Mouse (Mus musculus) layer of hippocampus, postnatal 10 days (tissue): ENCODE measurements at regions not wholly inside any gene's neighbourhood (a gene's known extent, or its start where the extent isn't known, plus 50 kb on each side); places are given as distances from the start of the nearest gene placed in this dataset.

Experiments
- DNase-seq, 2 experiments: peaks; one replicate each; pipeline ENCODE4 v3.0.0; 2021; ENCODE audit warnings: low spot score in 2 of 2

DNA sequence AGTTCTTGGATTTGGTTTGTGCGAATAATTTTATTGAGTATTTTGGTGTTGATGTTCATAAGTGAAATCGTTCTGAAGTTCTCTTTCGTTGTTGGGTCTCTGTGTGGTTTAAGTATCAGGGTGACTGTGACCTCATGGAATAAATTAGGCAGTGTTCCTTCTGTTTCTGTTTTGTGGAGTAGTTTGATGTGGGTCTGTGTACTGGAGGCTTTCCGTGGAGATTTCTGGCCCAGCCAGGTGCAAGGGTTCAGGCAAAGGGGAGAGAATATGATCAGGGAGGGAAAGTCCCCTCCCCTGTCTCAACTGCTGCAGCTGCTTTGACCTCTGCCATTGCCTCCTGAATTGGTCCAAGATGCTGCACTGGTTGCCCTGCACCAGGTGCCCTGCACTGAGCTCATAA is 775.7 kb downstream of the Otol1 start:
- no peak for DNase-seq

- peak; percentile 28 to 47 for DNase-seq
Measured at GRCm38 (mm10) chr3:70802230-70802629, 794.8 kb downstream of the Otol1 start.

DNA sequence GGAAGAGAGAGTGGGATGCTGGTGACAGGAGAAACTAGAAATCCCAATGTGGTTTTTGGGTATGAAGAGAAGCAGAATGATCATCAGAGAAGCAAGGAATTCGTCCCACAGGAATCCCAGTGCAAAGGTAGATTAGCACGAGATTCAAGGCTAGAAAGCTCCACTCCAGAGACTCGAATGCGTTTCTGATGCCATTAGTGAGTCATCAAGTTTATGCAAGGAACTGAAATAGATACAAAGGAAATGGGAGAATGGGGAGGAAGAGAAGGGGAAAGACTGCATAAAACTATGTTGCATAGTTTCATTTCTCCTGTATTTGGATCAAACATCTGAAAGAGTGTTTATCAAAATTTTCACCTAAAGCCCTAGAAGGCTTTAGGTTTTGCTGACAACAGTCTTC is 796.0 kb downstream of the Otol1 start:
- DNase-seq = no peak

GRCm38 (mm10) chr3:70803885-70804284 is 796.5 kb downstream of the Otol1 start:
- no peak for DNase-seq

GRCm38 (mm10) chr3:70807170-70807569 is 799.8 kb downstream of the Otol1 start:
- DNase-seq = no peak
